Mouse (Mus musculus): Measurements from ENCODE around the gene Ccdc163. TPM values are rescaled to one million over a fixed set of nuclear protein-coding genes. Genes with fewer than 3 reads are reported as not detected.

Gene Ccdc163
- polyA plus RNA-seq, 1 experiment from 2014 or later = 27.5 TPM

Other genes starting within 250 kb of the Ccdc163 start
- gene Mast2, start 244.3 kb upstream of the Ccdc163 start, polyA plus RNA-seq (2016; fragmentation: Nextera tagmentation; extraction: Ambion mirVana) = 21.1 and 22.0 TPM in 2 replicates
- 19.0 and 19.2 TPM in 2 replicates for gene Ipp, start 201.0 kb upstream of the Ccdc163 start, polyA plus RNA-seq (2016; fragmentation: Nextera tagmentation; extraction: Ambion mirVana)
- gene Tmem69, start 152.6 kb upstream of the Ccdc163 start, polyA plus RNA-seq (2016; fragmentation: Nextera tagmentation; extraction: Ambion mirVana) = 20.5 and 23.6 TPM in 2 replicates
- 33.3 and 35.7 TPM in 2 replicates for gene Gpbp1l1, start 150.9 kb upstream of the Ccdc163 start, polyA plus RNA-seq (2016; fragmentation: Nextera tagmentation; extraction: Ambion mirVana)
- 2.4 and 2.5 TPM in 2 replicates for gene Ccdc17, start 111.9 kb upstream of the Ccdc163 start, polyA plus RNA-seq (2016; fragmentation: Nextera tagmentation; extraction: Ambion mirVana)
- 322 and 325 TPM in 2 replicates for gene Nasp, start 80.6 kb upstream of the Ccdc163 start, polyA plus RNA-seq (2016; fragmentation: Nextera tagmentation; extraction: Ambion mirVana)
- gene Akr1a1, start 56.8 kb upstream of the Ccdc163 start, polyA plus RNA-seq (2016; fragmentation: Nextera tagmentation; extraction: Ambion mirVana) = 634 and 637 TPM in 2 replicates
- gene Prdx1, start 23.0 kb upstream of the Ccdc163 start, polyA plus RNA-seq (2016; fragmentation: Nextera tagmentation; extraction: Ambion mirVana) = 1,153 and 1,285 TPM in 2 replicates
- gene Mmachc, start 103 bp upstream of the Ccdc163 start, polyA plus RNA-seq (2016; fragmentation: Nextera tagmentation; extraction: Ambion mirVana) = 25.2 and 27.9 TPM in 2 replicates
- gene Tesk2, start 12.4 kb downstream of the Ccdc163 start, polyA plus RNA-seq (2016; fragmentation: Nextera tagmentation; extraction: Ambion mirVana) = 13.2 and 13.5 TPM in 2 replicates
- 39.1 and 40.8 TPM in 2 replicates for gene Toe1, start 99.1 kb downstream of the Ccdc163 start, polyA plus RNA-seq (2016; fragmentation: Nextera tagmentation; extraction: Ambion mirVana)
- gene Mutyh, start 99.2 kb downstream of the Ccdc163 start, polyA plus RNA-seq (2016; fragmentation: Nextera tagmentation; extraction: Ambion mirVana) = 22.1 and 23.5 TPM in 2 replicates
- gene Hpdl, start 113.2 kb downstream of the Ccdc163 start, polyA plus RNA-seq (2016; fragmentation: Nextera tagmentation; extraction: Ambion mirVana) = 1.5 and 2.0 TPM in 2 replicates
- 0.58 and 0.70 TPM in 2 replicates for gene Zswim5, start 168.9 kb downstream of the Ccdc163 start, polyA plus RNA-seq (2016; fragmentation: Nextera tagmentation; extraction: Ambion mirVana)